Mouse (Mus musculus) myocyte (in vitro differentiated cells): ENCODE data around the gene Pikfyve.
"Not testable (repeated sequence)": the region's sequence is repeated elsewhere in the genome, so short reads cannot be mapped to it uniquely, and the experiment has no call there.

Experiments used
- CEBPB ChIP-seq: IDR thresholded peaks from 2 replicates; pipeline ENCODE4 v1.6.1; 2011; ENCODE audit warnings: mild to moderate bottlenecking, moderate library complexity; ENCODE audit not compliant: poor library complexity, insufficient read depth, severe bottlenecking
- E2F4 ChIP-seq: IDR thresholded peaks from one replicate; pipeline ENCODE4 v1.6.1; 2011; ENCODE audit warnings: mild to moderate bottlenecking, control low read depth, moderate library complexity; ENCODE audit not compliant: insufficient read depth
- MAX ChIP-seq: IDR thresholded peaks from one replicate; pipeline ENCODE4 v1.6.1; 2011; ENCODE audit warnings: low read depth, mild to moderate bottlenecking, control low read depth
- POLR2A ChIP-seq: IDR thresholded peaks from one replicate; pipeline ENCODE4 v1.6.1; 2011; ENCODE audit warnings: low read depth, mild to moderate bottlenecking, control low read depth, moderate library complexity; ENCODE audit not compliant: insufficient read length
- POLR2AphosphoS2 ChIP-seq: IDR thresholded peaks from one replicate; pipeline ENCODE4 v1.6.1; 2011; ENCODE audit warnings: low read depth, control low read depth; ENCODE audit not compliant: insufficient read length
- REST ChIP-seq: IDR thresholded peaks from one replicate; pipeline ENCODE4 v1.6.1; 2011; ENCODE audit warnings: mild to moderate bottlenecking, control low read depth, moderate library complexity; ENCODE audit not compliant: insufficient read depth, insufficient read length
- TCF3 ChIP-seq: IDR thresholded peaks from one replicate; pipeline ENCODE4 v1.6.1; 2011; ENCODE audit warnings: low read depth, control low read depth; ENCODE audit not compliant: insufficient read length
- USF1 ChIP-seq: IDR thresholded peaks from one replicate; pipeline ENCODE4 v1.6.1; 2011; ENCODE audit warnings: low read depth, mild to moderate bottlenecking, control low read depth, moderate library complexity

DNA sequence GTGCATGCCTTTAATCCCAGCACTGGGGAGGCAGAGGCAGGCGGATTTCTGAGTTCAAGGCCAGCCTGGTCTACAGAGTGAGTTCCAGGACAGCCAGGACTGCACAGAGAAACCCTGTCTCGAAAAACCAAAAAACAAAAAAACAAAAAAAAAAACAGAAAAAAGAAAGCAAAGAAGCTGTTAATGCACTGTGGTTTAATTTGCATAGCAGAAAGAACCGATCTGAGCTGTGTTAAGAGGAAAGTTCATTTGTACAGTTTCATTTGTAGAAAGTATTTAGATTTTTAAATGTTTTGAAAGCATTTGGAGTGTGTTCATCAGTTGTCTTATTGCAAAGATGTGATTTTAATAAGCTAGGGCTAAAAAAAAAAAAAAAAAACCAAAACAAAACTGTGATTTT is 43.3 kb downstream of the Pikfyve start:
- not testable (repeated sequence) for TF ChIP-seq POLR2A, MAX, POLR2AphosphoS2, REST, TCF3, USF1, CEBPB, E2F4
